In genomic region chr3:21361069-21361468, GRCm38 (mm10) we compare ENCODE assay signal across 24 mouse cellular contexts.
"Had no signal": no experiment of that assay in that cellular context is flagged by ENCODE, and none has a peak within 500 bp of the region (broad histone marks: within the 10 kb centered on the region; RNA-seq: fewer than 3 reads in every experiment).

No protein-coding gene starts in this region.

- H3K27ac ChIP-seq: gastrocnemius, adult 2 months; heart, embryonic 10.5 days; hindbrain, embryonic 10.5 days; hindbrain, embryonic 12.5 days; hindbrain, embryonic 14.5 days; kidney, embryonic 15.5 days; kidney, postnatal 0 days; limb, embryonic 13.5 days; limb, embryonic 15.5 days; liver, embryonic 12.5 days; liver, embryonic 14.5 days had no signal

- ATAC-seq: hindbrain, embryonic 16.5 days; inflammation-experienced regulatory T-cells, adult 6 months; liver, embryonic 12.5 days had no signal

- H3K4me1 ChIP-seq: heart, embryonic 10.5 days; hindbrain, embryonic 10.5 days; hindbrain, embryonic 12.5 days; kidney, embryonic 15.5 days; limb, embryonic 13.5 days; limb, embryonic 15.5 days; liver, embryonic 12.5 days had no signal

- DNase-seq: gastrocnemius, adult 2 months; gastrocnemius, postnatal 10 days; gastrocnemius, postnatal 25 days; heart, adult 18-20 months; heart, postnatal 10 days; heart, postnatal 4 days; kidney, adult 18-20 months; kidney, postnatal 25 days; layer of hippocampus, adult 9-11 months; layer of hippocampus, postnatal 36 days; left cerebral cortex, postnatal 4 days had no signal

- H3K9ac ChIP-seq: heart, embryonic 12.5 days; hindbrain, embryonic 12.5 days; hindbrain, embryonic 14.5 days; kidney, embryonic 15.5 days; limb, embryonic 13.5 days; limb, embryonic 15.5 days; liver, embryonic 12.5 days; liver, embryonic 14.5 days had no signal

- H3K9me3 ChIP-seq: heart, embryonic 10.5 days; heart, embryonic 12.5 days; hindbrain, embryonic 10.5 days; hindbrain, embryonic 12.5 days; kidney, embryonic 15.5 days; limb, embryonic 13.5 days; limb, embryonic 15.5 days; liver, embryonic 12.5 days had no signal

- H3K27me3 ChIP-seq: heart, embryonic 12.5 days; hindbrain, embryonic 12.5 days; kidney, embryonic 15.5 days; limb, embryonic 13.5 days; limb, embryonic 15.5 days; liver, embryonic 12.5 days had no signal

- H3K4me2 ChIP-seq: heart, embryonic 12.5 days; hindbrain, embryonic 12.5 days; hindbrain, embryonic 14.5 days; kidney, embryonic 15.5 days; limb, embryonic 13.5 days; limb, embryonic 15.5 days; liver, embryonic 12.5 days had no signal

- H3K4me3 ChIP-seq: gastrocnemius, adult 2 months; heart, embryonic 10.5 days; heart, embryonic 12.5 days; hindbrain, embryonic 10.5 days; hindbrain, embryonic 12.5 days; kidney, embryonic 15.5 days; limb, embryonic 13.5 days; limb, embryonic 15.5 days; liver, embryonic 12.5 days had no signal

- H3K36me3 ChIP-seq: heart, embryonic 10.5 days; heart, embryonic 12.5 days; hindbrain, embryonic 10.5 days; hindbrain, embryonic 12.5 days; kidney, embryonic 15.5 days; limb, embryonic 13.5 days; limb, embryonic 15.5 days; liver, embryonic 12.5 days had no signal
